ENCODE assay signal across 34 mouse cellular contexts in the genomic region with DNA sequence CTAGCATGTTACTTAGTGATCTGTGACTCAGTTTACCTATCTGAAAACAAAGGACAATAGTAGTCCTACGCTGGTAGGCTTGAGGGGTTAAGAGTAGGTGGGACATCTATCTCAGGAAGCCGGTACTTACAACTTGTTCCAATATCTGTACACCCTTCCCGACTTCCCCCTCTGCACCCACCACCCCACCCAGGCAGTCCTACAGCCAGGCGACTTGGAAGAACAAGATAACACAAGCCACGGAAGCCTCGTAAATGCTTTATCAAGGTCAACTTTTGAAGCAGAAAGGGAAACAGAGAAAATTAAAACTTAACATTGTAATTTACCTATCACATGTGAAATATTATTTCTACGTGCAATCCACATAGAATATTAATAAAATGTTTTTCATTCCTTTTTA. TPM values are rescaled to one million over a fixed set of nuclear protein-coding genes. Genes with fewer than 3 reads are reported as not detected.
"Had no signal": no experiment of that assay in that cellular context is flagged by ENCODE, and none has a peak within 500 bp of the region (broad histone marks: within the 10 kb centered on the region; RNA-seq: fewer than 3 reads in every experiment).

No protein-coding gene starts in this region.

- H3K9me3 ChIP-seq: heart, embryonic 10.5 days; heart, embryonic 12.5 days; hindbrain, embryonic 10.5 days; hindbrain, embryonic 12.5 days; intestine, embryonic 15.5 days; kidney, embryonic 15.5 days; limb, embryonic 13.5 days; limb, embryonic 15.5 days; liver, embryonic 15.5 days had no signal

- DNase-seq: gastrocnemius, adult 2 months; gastrocnemius, postnatal 10 days; gastrocnemius, postnatal 25 days; heart, adult 18-20 months; heart, postnatal 10 days; heart, postnatal 4 days; kidney, adult 18-20 months; kidney, adult 8-10 months; kidney, postnatal 14 days; kidney, postnatal 36 days; layer of hippocampus, adult 9-11 months; layer of hippocampus, postnatal 36 days; left cerebral cortex, postnatal 4 days had no signal

- H3K4me2 ChIP-seq: heart, embryonic 12.5 days; hindbrain, embryonic 12.5 days; hindbrain, embryonic 14.5 days; intestine, embryonic 15.5 days; kidney, embryonic 15.5 days; limb, embryonic 13.5 days; limb, embryonic 15.5 days; liver, embryonic 15.5 days had no signal

- H3K9ac ChIP-seq: heart, embryonic 12.5 days; hindbrain, embryonic 12.5 days; hindbrain, embryonic 14.5 days; intestine, embryonic 15.5 days; kidney, embryonic 15.5 days; limb, embryonic 13.5 days; limb, embryonic 15.5 days; liver, embryonic 15.5 days had no signal

- H3K27ac ChIP-seq: gastrocnemius, adult 2 months; heart, embryonic 10.5 days; hindbrain, embryonic 10.5 days; hindbrain, embryonic 12.5 days; hindbrain, embryonic 14.5 days; intestine, embryonic 15.5 days; kidney, embryonic 15.5 days; kidney, postnatal 0 days; limb, embryonic 13.5 days; limb, embryonic 15.5 days; liver, embryonic 15.5 days had no signal

- H3K4me3 ChIP-seq: gastrocnemius, adult 2 months; heart, embryonic 10.5 days; heart, embryonic 12.5 days; hindbrain, embryonic 10.5 days; hindbrain, embryonic 12.5 days; intestine, embryonic 15.5 days; kidney, embryonic 15.5 days; limb, embryonic 13.5 days; limb, embryonic 15.5 days; liver, embryonic 15.5 days had no signal

- H3K4me1 ChIP-seq: intestine, embryonic 15.5 days; limb, embryonic 13.5 days; limb, embryonic 15.5 days; liver, embryonic 15.5 days had no signal

- H3K27me3 ChIP-seq: kidney, embryonic 15.5 days had no signal

- ATAC-seq: hindbrain, embryonic 16.5 days; inflammation-experienced regulatory T-cells, adult 6 months; intestine, embryonic 15.5 days; intestine, postnatal 0 days had no signal

- H3K36me3 ChIP-seq: hindbrain, embryonic 12.5 days; intestine, embryonic 15.5 days; liver, embryonic 15.5 days had no signal

RNA-seq across cellular contexts. Expression of gene Atp6v1fnb, which starts 28.9 kb away (rescaled TPM):
- total RNA-seq: gastrocnemius, adult 2 months; gastrocnemius, postnatal 25 days; gastrocnemius, postnatal 4 days; heart, adult 18-20 months; heart, adult 8-10 months; heart, postnatal 10 days; heart, postnatal 25 days; heart, postnatal 4 days had no signal
- polyA plus RNA-seq: heart, embryonic 10.5 days; heart, embryonic 12.5 days; heart, embryonic 14.5 days; heart, embryonic 16.5 days; hindbrain, embryonic 10.5 days; hindbrain, embryonic 12.5 days; hindbrain, embryonic 14.5 days; hindbrain, embryonic 16.5 days; inflammation-experienced regulatory T-cells, adult 6 months; intestine, postnatal 0 days; kidney, embryonic 15.5 days; kidney, postnatal 0 days; large intestine, adult 2 months; limb, embryonic 11.5 days; limb, embryonic 13.5 days; limb, embryonic 15.5 days; liver, embryonic 15.5 days had no signal
